Mouse (Mus musculus) embryo, embryonic 11.5 days (tissue): ENCODE measurements around the gene Specc1.
"Not testable (repeated sequence)": the region's sequence is repeated elsewhere in the genome, so short reads cannot be mapped to it uniquely, and the experiment has no call there.

Experiments
- DNase-seq: peaks from one replicate; pipeline ENCODE4 v3.0.0-alpha.2; 2012; ENCODE audit warnings: low read depth, low spot score

Gene Specc1

DNA sequence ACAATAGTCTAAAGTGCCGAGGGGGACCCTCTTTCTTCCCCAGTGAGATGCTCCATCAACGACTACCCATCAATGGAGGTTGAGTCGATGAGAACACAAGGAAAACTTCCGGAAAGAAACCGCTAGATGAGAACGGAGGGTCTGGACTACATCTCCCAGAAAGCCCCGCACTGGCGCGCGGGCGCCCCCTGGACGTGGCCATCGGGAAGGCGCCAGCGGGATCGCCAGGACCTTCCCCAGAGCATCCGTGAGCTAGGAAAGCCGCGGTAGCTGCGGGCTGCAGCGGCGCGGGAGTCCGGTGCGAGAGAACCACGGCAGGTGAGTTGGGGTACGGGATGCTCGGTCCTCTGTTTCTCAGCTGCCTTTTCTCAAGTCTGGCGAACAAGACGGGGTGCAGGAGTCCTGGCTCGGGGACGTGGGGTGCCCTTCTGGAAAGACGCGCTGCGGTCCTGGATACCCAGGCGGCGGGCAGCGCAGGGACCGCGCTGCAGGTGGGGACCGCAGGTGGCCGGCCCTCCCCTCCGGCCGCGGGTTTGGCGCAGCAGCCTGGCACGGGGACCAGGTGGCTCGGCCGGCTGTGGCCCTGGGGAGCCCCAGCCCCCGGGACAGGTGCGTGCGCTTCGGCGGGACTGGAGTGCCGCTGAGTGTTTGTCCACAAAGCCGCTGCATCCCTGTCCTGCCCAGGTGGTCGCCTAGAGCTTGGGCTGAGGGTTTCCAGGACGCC, at the start of gene Specc1:
TSS of gene Specc1 (plus strand) at position 192 of the 724 bp plus-strand sequence.
- DNase-seq = peak; percentile 86

DNA sequence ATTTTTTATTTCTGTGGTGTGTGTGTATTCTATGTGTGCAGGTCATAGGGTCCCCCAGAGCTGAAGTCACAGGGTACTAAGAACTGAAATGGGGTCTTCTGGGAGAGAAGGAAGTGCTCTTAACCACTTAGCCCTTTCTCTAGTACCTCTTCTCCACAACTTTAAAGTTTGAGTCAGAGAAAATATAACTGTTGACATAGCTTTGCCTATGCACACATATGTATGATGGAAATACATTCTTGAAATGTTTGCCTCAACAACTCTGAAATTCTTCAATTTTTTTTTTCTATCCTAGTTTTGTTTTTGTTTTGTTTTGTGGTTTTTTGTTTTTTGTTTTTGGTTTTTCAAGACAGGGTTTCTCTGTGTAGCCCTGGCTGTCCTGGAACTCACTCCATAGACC, 48.2 kb upstream of the Specc1 start:
- no peak for DNase-seq

DNA sequence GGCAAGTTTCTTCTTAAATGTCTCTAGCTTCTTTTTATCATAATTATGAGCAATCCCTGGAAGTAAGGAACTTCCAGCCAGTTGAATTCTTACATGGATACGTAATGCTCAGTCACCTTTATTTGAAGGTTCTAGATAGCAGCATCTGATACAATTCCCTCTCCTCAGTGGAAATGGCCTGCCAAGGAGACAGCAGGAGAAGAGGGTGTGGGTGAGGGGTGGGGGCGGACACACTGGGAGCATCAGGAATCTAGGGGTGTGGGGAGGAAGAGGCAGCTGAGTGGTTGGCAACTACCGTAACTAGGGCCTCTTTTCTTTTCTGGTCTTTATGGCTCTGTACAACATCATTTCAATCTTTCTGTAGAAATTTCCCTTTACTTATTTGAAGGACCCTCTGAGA, 36.9 kb upstream of the Specc1 start:
- DNase-seq = no peak

DNA sequence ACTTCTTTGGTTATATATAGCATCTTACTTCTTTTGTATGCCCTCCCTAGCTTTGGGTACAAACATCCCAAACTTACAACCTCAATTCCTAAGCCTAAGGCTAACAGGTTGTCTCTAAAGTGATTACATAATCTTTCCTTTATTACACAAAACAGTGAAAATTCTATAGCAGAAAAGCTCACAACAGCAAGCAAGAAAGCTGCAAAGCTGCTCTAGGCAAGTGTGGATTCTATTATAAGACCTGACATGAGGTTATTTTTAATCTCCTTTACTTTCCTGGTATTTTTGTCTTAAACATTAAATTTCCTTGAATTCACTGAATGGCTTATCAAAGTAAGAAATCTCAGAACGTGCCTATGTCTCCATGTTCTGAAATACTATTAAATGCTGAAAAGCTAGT, 33.3 kb upstream of the Specc1 start:
- DNase-seq = no peak

GRCm38 (mm10) chr11:61929323-61930097, 27.1 kb upstream of the Specc1 start:
- no peak for DNase-seq

- peak; percentile 91 for DNase-seq
These were observed 26.5 kb upstream of the Specc1 start, which contains the start of gene Akap10 for GRCm38 (mm10) chr11:61930098-61930517. TSS of gene Akap10 (minus strand) at chr11:61930252.

GRCm38 (mm10) chr11:61930640-61931586, 25.6 kb upstream of the Specc1 start:
- DNase-seq = no peak

DNA sequence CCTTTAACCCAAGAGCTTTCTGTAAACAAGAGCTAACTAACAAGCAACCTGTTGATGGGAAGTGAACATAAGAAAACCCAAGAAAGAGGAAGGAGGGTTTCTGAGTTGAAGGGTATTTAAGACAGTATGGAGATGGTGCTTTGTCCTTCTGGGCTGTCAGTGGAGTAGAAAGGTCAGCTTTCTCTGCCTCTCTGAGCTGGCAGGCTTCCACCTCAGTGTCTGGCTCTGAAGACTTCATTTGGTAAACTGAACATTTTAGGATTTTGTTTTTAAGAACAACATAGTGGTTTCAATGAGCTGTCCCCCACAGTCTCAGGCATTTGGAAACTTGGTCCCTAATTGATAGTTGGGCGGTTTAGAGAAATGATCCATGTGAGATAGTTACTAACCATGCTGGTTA, 18.8 kb upstream of the Specc1 start:
- DNase-seq = no peak

DNA sequence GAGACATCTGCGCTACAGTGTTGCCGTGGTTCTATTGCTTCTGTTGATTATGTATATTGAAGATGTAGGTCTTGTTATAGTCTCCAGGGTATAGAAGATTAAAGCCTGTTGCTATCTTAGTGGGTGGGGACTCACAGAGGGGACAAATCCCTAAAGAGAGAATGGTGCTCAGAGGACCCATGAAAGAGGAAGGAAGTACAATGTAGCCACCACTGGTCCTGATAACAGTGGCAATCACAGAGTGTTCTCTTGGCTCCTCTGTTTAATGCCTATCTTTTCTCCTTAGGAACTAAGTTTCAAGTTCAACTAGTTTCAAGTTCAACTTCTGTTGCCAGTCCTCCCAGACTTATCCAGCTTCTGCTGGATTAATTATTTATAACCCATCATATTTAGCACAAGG, 13.7 kb upstream of the Specc1 start:
- DNase-seq = no peak

DNA sequence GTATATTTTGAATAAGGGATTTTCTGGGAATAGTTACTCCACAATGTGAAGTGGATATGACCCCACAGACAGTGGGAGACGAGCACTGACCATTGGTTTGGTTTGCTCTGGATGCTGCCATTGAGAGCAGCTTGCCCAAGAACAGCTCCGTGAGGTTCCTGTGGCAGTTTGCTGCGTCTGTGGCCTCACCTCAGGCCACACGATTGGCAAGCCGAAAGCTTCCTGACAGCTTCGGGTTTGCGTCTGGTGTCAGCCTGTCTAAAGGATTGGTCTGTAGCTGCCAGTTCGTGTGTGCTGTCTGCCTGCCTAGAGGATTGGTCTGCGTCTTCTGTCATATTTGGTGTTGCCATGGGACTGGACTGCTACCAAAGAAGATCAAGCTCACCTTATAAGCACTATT, 12.1 kb upstream of the Specc1 start:
- no peak for DNase-seq

DNA sequence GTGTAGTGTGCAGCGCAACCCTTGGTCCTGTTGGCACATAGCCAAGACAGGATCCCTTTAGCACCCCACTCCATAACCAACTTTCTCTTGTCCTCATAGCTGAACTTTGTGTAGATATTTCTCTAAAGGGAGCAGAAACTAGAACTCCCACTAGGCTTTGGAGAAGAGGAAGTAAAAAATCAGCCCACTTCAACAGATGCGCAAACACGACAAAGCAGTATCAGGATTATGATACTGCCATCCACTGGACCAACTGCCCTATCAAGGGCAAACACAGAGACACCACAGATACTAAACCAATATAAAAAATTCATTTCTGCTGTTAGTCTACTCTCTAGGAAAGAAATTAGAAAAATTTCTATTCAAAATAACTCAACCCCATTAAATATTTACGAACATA, 10.0 kb upstream of the Specc1 start:
- no peak for DNase-seq

GRCm38 (mm10) chr11:61949315-61949714, 7.2 kb upstream of the Specc1 start:
- DNase-seq = no peak

- DNase-seq = peak; percentile 75
These were observed 5.9 kb upstream of the Specc1 start for GRCm38 (mm10) chr11:61950632-61951031.

GRCm38 (mm10) chr11:61955136-61955535, 1.4 kb upstream of the Specc1 start:
- DNase-seq = no peak

- DNase-seq = no peak
These were observed 612 bp upstream of the Specc1 start for GRCm38 (mm10) chr11:61955951-61956350.

GRCm38 (mm10) chr11:61957296-61957813, 792 bp downstream of the Specc1 start:
- DNase-seq = no peak

DNA sequence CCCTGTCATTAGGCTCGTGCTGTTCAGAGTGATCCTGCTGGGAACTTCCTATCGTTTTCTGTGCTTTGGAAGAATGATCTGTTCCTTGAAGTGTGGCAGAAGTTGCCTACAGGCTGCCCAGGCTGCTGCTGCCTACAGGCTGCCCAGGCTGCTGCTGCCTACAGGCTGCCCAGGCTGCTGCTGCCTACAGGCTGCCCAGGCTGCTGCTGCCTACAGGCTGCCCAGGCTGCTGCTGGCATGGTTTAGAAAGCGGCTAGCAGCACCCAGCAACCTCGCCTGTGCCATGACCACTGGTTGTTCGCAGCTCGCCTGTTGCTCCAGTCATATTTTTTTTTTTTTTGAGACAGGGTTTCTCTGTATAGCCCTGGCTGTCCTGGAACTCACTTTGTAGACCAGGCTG, 2.1 kb downstream of the Specc1 start:
- DNase-seq = not testable (repeated sequence)

- DNase-seq = no peak
These were observed 3.5 kb downstream of the Specc1 start for GRCm38 (mm10) chr11:61960096-61960495.

GRCm38 (mm10) chr11:61962684-61963083, 6.1 kb downstream of the Specc1 start:
- no peak for DNase-seq

- no peak for DNase-seq
These were observed 6.6 kb downstream of the Specc1 start for GRCm38 (mm10) chr11:61963193-61963592.

GRCm38 (mm10) chr11:61964611-61965010, 8.0 kb downstream of the Specc1 start:
- no peak for DNase-seq

GRCm38 (mm10) chr11:61967034-61967433, 10.5 kb downstream of the Specc1 start:
- DNase-seq = no peak
